Mouse (Mus musculus): ENCODE data around the gene Dtl. TPM values are rescaled to one million over a fixed set of nuclear protein-coding genes. Genes with fewer than 3 reads are reported as not detected.

The Dtl gene
- polyA plus RNA-seq, 1 experiment from 2014 or later = 59.6 TPM

- 57% methylated on average over 13 of the region's 13 CpGs for WGBS
- H3K4me3 ChIP-seq = no peak overlapping the region
- peak overlapping the region; percentile 26; the same call in 1 of the 2 replicates for H3K27ac ChIP-seq
- no peaks in the 10 kb centered on the region for H3K36me3 ChIP-seq
- no peaks in the 10 kb centered on the region for H3K9me3 ChIP-seq
- peaks cover 17% of the 10 kb centered on the region for H3K4me1 ChIP-seq
- no peak; the same call in 1 of the 2 replicates for ATAC-seq (ENCODE audit: borderline replicate concordance, extremely low read depth, low FRiP score, low TSS enrichment)
- no peaks in the 10 kb centered on the region for H3K27me3 ChIP-seq
- no peak overlapping the region for H3K9ac ChIP-seq
- H3K4me2 ChIP-seq = no peak overlapping the region
These were observed 81.7 kb downstream of the Dtl start for GRCm38 (mm10) chr1:191493476-191494302.

GRCm38 (mm10) chr1:191490446-191490845 lies 84.9 kb downstream of the Dtl start:
- Histone ChIP-seq H3K36me3 (no peaks in the 10 kb centered on the region), H3K27ac (0 out of 2 replicates have a peak overlapping the region, but pooled peaks have one; percentile 26), H3K9me3 (no peaks in the 10 kb centered on the region), H3K4me1 (peaks cover 16% of the 10 kb centered on the region), H3K9ac (no peak overlapping the region), H3K27me3 (no peaks in the 10 kb centered on the region), H3K4me2 (no peak overlapping the region), H3K4me3 (no peak overlapping the region)
- ATAC-seq (ENCODE audit: borderline replicate concordance, extremely low read depth, low FRiP score, low TSS enrichment) = no peak
- WGBS = 58% methylated on average over 7 of the region's 7 CpGs

Other genes with a start within 250 kb of the Dtl start
- 21.5 and 22.7 TPM in 2 replicates for gene Tmem206, start 249.6 kb downstream of the Dtl start, polyA plus RNA-seq (2015; fragmentation: Nextera tagmentation; extraction: Ambion mirVana)
- gene Ppp2r5a, start 172.3 kb downstream of the Dtl start, polyA plus RNA-seq (2015; fragmentation: Nextera tagmentation; extraction: Ambion mirVana) = 27.1 and 32.2 TPM in 2 replicates
- 56.3 TPM in 2 replicates for gene Ints7, start 92 bp upstream of the Dtl start, polyA plus RNA-seq (2015; fragmentation: Nextera tagmentation; extraction: Ambion mirVana)
- gene Lpgat1, start 142.3 kb upstream of the Dtl start, polyA plus RNA-seq (2015; fragmentation: Nextera tagmentation; extraction: Ambion mirVana) = 25.1 and 27.0 TPM in 2 replicates
- 49.6 and 53.9 TPM in 2 replicates for gene Nek2, start 245.9 kb upstream of the Dtl start, polyA plus RNA-seq (2015; fragmentation: Nextera tagmentation; extraction: Ambion mirVana)

All from lung, embryonic 15.5 days (tissue).